Mouse (Mus musculus): ENCODE data around the gene Elfn1.

The Elfn1 gene

GRCm38 (mm10) chr5:139911506-139911905 lies 3.8 kb downstream of the Elfn1 start:
- DNase-seq (ENCODE audit: low spot score in 2 of 2): no peak

- no peak for DNase-seq (ENCODE audit: low spot score in 2 of 2)
Observed at GRCm38 (mm10) chr5:139912121-139912771, 4.5 kb downstream of the Elfn1 start.

GRCm38 (mm10) chr5:139921666-139922065 lies 13.9 kb downstream of the Elfn1 start:
- DNase-seq (ENCODE audit: low spot score in 2 of 2): no peak

- no peak for DNase-seq (ENCODE audit: low spot score in 2 of 2)
Observed at GRCm38 (mm10) chr5:139923867-139924266, 16.1 kb downstream of the Elfn1 start.

- no peak for DNase-seq (ENCODE audit: low spot score in 2 of 2)
Observed at GRCm38 (mm10) chr5:139930102-139930501, 22.4 kb downstream of the Elfn1 start.

- no peak for DNase-seq (ENCODE audit: low spot score in 2 of 2)
Observed at GRCm38 (mm10) chr5:139930927-139931351, 23.2 kb downstream of the Elfn1 start.

- DNase-seq (ENCODE audit: low spot score in 2 of 2): peak; percentile 39 to 57
Observed at GRCm38 (mm10) chr5:139931947-139932540, 24.3 kb downstream of the Elfn1 start.

GRCm38 (mm10) chr5:139932595-139933271 lies 25.0 kb downstream of the Elfn1 start:
- peak; percentile 71 to 75 for DNase-seq (ENCODE audit: low spot score in 2 of 2)

GRCm38 (mm10) chr5:139933476-139933875 lies 25.7 kb downstream of the Elfn1 start:
- peak in 1 of 2 experiments; percentile 40 for DNase-seq (ENCODE audit: low spot score in 2 of 2)

- DNase-seq (ENCODE audit: low spot score in 2 of 2): no peak
Observed at GRCm38 (mm10) chr5:139936431-139936830, 28.7 kb downstream of the Elfn1 start.

GRCm38 (mm10) chr5:139944697-139945096 lies 37.0 kb downstream of the Elfn1 start:
- DNase-seq (ENCODE audit: low spot score in 2 of 2): no peak

- DNase-seq (ENCODE audit: low spot score in 2 of 2): no peak
Observed at GRCm38 (mm10) chr5:139945715-139946364, 38.1 kb downstream of the Elfn1 start.

- no peak for DNase-seq (ENCODE audit: low spot score in 2 of 2)
Observed at GRCm38 (mm10) chr5:139947446-139947845, 39.7 kb downstream of the Elfn1 start.

- DNase-seq (ENCODE audit: low spot score in 2 of 2): peak in 1 of 2 experiments; percentile 62
Observed at GRCm38 (mm10) chr5:139948552-139948951, 40.8 kb downstream of the Elfn1 start.

- DNase-seq (ENCODE audit: low spot score in 2 of 2): no peak
Observed at GRCm38 (mm10) chr5:139949363-139949762, 41.6 kb downstream of the Elfn1 start.

- no peak for DNase-seq (ENCODE audit: low spot score in 2 of 2)
Observed at GRCm38 (mm10) chr5:139949975-139950578, 42.3 kb downstream of the Elfn1 start.

- DNase-seq (ENCODE audit: low spot score in 2 of 2): no peak
Observed at GRCm38 (mm10) chr5:139956859-139957258, 49.1 kb downstream of the Elfn1 start.

GRCm38 (mm10) chr5:139959741-139960140 lies 52.0 kb downstream of the Elfn1 start:
- no peak for DNase-seq (ENCODE audit: low spot score in 2 of 2)

GRCm38 (mm10) chr5:139964391-139964790 lies 56.6 kb downstream of the Elfn1 start:
- DNase-seq (ENCODE audit: low spot score in 2 of 2): no peak

GRCm38 (mm10) chr5:139965596-139965995 lies 57.9 kb downstream of the Elfn1 start:
- DNase-seq (ENCODE audit: low spot score in 2 of 2): no peak

GRCm38 (mm10) chr5:139969151-139969948 lies 61.6 kb downstream of the Elfn1 start:
- no peak for DNase-seq (ENCODE audit: low spot score in 2 of 2)

All from left cerebral cortex, adult 9 months (tissue).